Mouse (Mus musculus) G1E (cell line): ENCODE measurements around the gene Eif4h.

Experiments
- CTCF ChIP-seq: IDR thresholded peaks from 2 replicates; pipeline ENCODE4 v1.5.1; 2012; ENCODE audit warnings: low read depth, low read length, inconsistent platforms, mixed read lengths
- GATA1 ChIP-seq: IDR thresholded peaks from 2 replicates; pipeline ENCODE4 v1.6.1; 2012; ENCODE audit warnings: borderline replicate concordance, low read length, inconsistent platforms, mixed read lengths
- GATA2 ChIP-seq: IDR thresholded peaks from 2 replicates; pipeline ENCODE4 v1.6.1; 2012; ENCODE audit warnings: low read depth, low read length, inconsistent platforms, borderline replicate concordance

- TF ChIP-seq CTCF = no peak
- no peak for TF ChIP-seq GATA1
- TF ChIP-seq GATA2 = no peak
These were observed 25.0 kb downstream of the Eif4h start for GRCm38 (mm10) chr5:134614296-134614695.
